Mouse (Mus musculus) spleen, adult 2 months (tissue): ENCODE data around the gene Chid1.

ENCODE experiments used
- CTCF ChIP-seq: fragments of 200-500 bp; IDR thresholded peaks from 2 replicates; pipeline ENCODE4 v1.5.1; 2011; ENCODE audit warnings: mild to moderate bottlenecking, inconsistent platforms; ENCODE audit not compliant: insufficient read depth, insufficient read length, insufficient replicate concordance; ENCODE audit errors: extremely low read depth
- POLR2A ChIP-seq: fragments of 200-500 bp; IDR thresholded peaks from 2 replicates; pipeline ENCODE4 v1.6.1; 2011; ENCODE audit warnings: low read depth, low read length, inconsistent platforms

GRCm38 (mm10) chr7:141524760-141525579, 14.7 kb downstream of the Chid1 start:
- no peak for TF ChIP-seq POLR2A
- TF ChIP-seq CTCF = peak; percentile 80; the same call in 1 of the 2 replicates
